Mouse (Mus musculus): ENCODE data around the gene Trpm5.

The Trpm5 gene

GRCm38 (mm10) chr7:143058221-143058697 lies 36.2 kb downstream of the Trpm5 start:
- DNase-seq (ENCODE audit: low spot score): no peak

- no peak for DNase-seq (ENCODE audit: low spot score)
Measured at GRCm38 (mm10) chr7:143057667-143058220, 36.7 kb downstream of the Trpm5 start.

GRCm38 (mm10) chr7:143057023-143057422 lies 37.4 kb downstream of the Trpm5 start:
- DNase-seq (ENCODE audit: low spot score): no peak

GRCm38 (mm10) chr7:143055499-143056186 lies 38.8 kb downstream of the Trpm5 start:
- DNase-seq (ENCODE audit: low spot score): no peak

GRCm38 (mm10) chr7:143055001-143055400 lies 39.4 kb downstream of the Trpm5 start:
- no peak for DNase-seq (ENCODE audit: low spot score)

- no peak for DNase-seq (ENCODE audit: low spot score)
Measured at GRCm38 (mm10) chr7:143054612-143054965, 39.9 kb downstream of the Trpm5 start.

- DNase-seq (ENCODE audit: low spot score): no peak
Measured at GRCm38 (mm10) chr7:143053961-143054611, 40.4 kb downstream of the Trpm5 start.

GRCm38 (mm10) chr7:143053008-143053899 lies 41.2 kb downstream of the Trpm5 start:
- DNase-seq (ENCODE audit: low spot score): peak; percentile 57

- peak; percentile 93 for DNase-seq (ENCODE audit: low spot score)
Measured at GRCm38 (mm10) chr7:143052626-143053007, 41.8 kb downstream of the Trpm5 start, which contains the start of gene Cd81. Cd81 (plus strand) TSS chr7:143052739.

GRCm38 (mm10) chr7:143051316-143051715 lies 43.1 kb downstream of the Trpm5 start:
- DNase-seq (ENCODE audit: low spot score): no peak

GRCm38 (mm10) chr7:143049841-143050816 lies 44.3 kb downstream of the Trpm5 start:
- no peak for DNase-seq (ENCODE audit: low spot score)

- no peak for DNase-seq (ENCODE audit: low spot score)
Measured at GRCm38 (mm10) chr7:143049331-143049730, 45.1 kb downstream of the Trpm5 start.

GRCm38 (mm10) chr7:143046358-143046757 lies 48.1 kb downstream of the Trpm5 start:
- no peak for DNase-seq (ENCODE audit: low spot score)

- no peak for DNase-seq (ENCODE audit: low spot score)
Measured at GRCm38 (mm10) chr7:143044826-143045206, 49.6 kb downstream of the Trpm5 start.

- no peak for DNase-seq (ENCODE audit: low spot score)
Measured at GRCm38 (mm10) chr7:143044049-143044825, 50.2 kb downstream of the Trpm5 start.

GRCm38 (mm10) chr7:143042897-143043300 lies 51.5 kb downstream of the Trpm5 start:
- no peak for DNase-seq (ENCODE audit: low spot score)

GRCm38 (mm10) chr7:143042089-143042488 lies 52.4 kb downstream of the Trpm5 start:
- no peak for DNase-seq (ENCODE audit: low spot score)

GRCm38 (mm10) chr7:143041138-143041822 lies 53.2 kb downstream of the Trpm5 start:
- no peak for DNase-seq (ENCODE audit: low spot score)

- DNase-seq (ENCODE audit: low spot score): no peak
Measured at GRCm38 (mm10) chr7:143040561-143040960, 53.9 kb downstream of the Trpm5 start.

Measured in ovary, postnatal 14 days (tissue).